Mouse (Mus musculus) cortical plate, adult 2 months (tissue): Measurements from ENCODE around the gene Pid1. TPM values are rescaled to one million over a fixed set of nuclear protein-coding genes. Genes with fewer than 3 reads are reported as not detected.

Source experiments
- H3K27ac ChIP-seq: fragments of 200-500 bp; 2 replicates; pipeline ENCODE4 v1.5.1; 2012; ENCODE audit warnings: low read length, control low read depth, inconsistent platforms; ENCODE audit not compliant: insufficient read depth
- H3K4me1 ChIP-seq: fragments of 200-500 bp; 2 replicates; pipeline ENCODE4 v1.6.1; 2011; ENCODE audit warnings: low read length; ENCODE audit not compliant: control insufficient read depth, insufficient read depth
- H3K4me3 ChIP-seq: fragments of 200-500 bp; 2 replicates; pipeline ENCODE4 v1.5.1; 2011; ENCODE audit warnings: mild to moderate bottlenecking, low read length, control low read depth; ENCODE audit not compliant: insufficient read depth
- CTCF ChIP-seq: fragments of 200-500 bp; IDR thresholded peaks from 2 replicates; pipeline ENCODE4 v1.5.1; 2011; ENCODE audit warnings: mild to moderate bottlenecking, control low read depth, low read length; ENCODE audit not compliant: insufficient read depth; ENCODE audit errors: extremely low read depth
- POLR2A ChIP-seq: fragments of 200-500 bp; IDR thresholded peaks from 2 replicates; pipeline ENCODE4 v1.6.1; 2011; ENCODE audit warnings: mild to moderate bottlenecking, low read length, control low read depth; ENCODE audit not compliant: insufficient read depth; ENCODE audit errors: extremely low read depth
- polyA plus RNA-seq: library from polyadenylated mRNA; depleted of rRNA; stranded (reverse); fragments of >200 nt; gene quantifications from 2 replicates; pipeline ENCODE4 v1.2.3, GENCODE M21; 2012

The Pid1 gene
- polyA plus RNA-seq, 1 experiment = 22.3 TPM

DNA sequence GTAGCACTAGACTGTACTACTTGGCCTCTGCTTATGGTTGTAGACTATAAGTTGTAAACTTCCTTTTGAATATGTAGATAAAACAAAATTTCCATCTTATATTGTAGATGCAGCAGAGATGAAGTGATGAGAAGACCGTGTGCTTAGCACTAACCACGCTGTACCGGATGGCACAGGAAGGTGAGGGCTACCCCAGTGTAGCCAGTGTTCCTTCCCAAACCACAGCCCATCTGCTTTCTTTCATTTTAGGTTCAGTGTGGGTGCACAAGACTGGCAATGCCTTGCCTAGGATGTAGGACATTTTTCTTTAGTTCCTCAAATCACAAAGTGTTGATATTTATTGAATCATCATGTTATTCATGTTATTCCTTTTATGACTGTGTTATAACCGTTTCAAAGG lies 160.5 kb downstream of the Pid1 start:
- Histone ChIP-seq H3K4me3 (no peak overlapping the region), H3K27ac (no peak overlapping the region)
- no peak for TF ChIP-seq CTCF
- TF ChIP-seq POLR2A = no peak

GRCm38 (mm10) chr1:84199890-84200289 lies 164.1 kb downstream of the Pid1 start:
- no peaks in the 10 kb centered on the region for H3K4me1 ChIP-seq
- H3K27ac ChIP-seq = no peak overlapping the region
- TF ChIP-seq POLR2A (no peak), CTCF (no peak)
- H3K4me3 ChIP-seq = no peak overlapping the region

More for the DNA sequence above, 160.5 kb downstream of the Pid1 start:
- H3K4me1 ChIP-seq = no peaks in the 10 kb centered on the region

DNA sequence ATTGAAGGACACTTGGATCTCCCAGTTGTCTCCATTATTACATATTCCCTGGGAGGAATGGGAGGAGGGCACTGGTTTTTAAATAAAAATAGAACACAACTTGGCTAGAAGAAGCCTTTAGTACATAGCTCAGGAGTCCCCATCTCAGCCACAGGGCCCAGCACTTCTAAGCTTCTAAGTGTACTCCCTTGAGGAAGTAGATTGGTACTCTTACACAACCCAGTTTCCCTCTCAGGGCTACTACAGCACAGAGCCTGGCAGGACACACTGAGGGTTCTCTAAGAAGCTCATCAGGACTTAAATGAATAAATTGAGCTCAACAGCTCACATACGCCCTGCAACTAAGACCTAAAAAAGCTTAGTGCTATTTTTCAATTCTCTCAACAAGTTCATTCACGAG lies 165.1 kb downstream of the Pid1 start:
- H3K4me3 ChIP-seq = no peak overlapping the region
- no peaks in the 10 kb centered on the region for H3K4me1 ChIP-seq
- TF ChIP-seq POLR2A (no peak), CTCF (no peak)
- H3K27ac ChIP-seq = no peak overlapping the region

DNA sequence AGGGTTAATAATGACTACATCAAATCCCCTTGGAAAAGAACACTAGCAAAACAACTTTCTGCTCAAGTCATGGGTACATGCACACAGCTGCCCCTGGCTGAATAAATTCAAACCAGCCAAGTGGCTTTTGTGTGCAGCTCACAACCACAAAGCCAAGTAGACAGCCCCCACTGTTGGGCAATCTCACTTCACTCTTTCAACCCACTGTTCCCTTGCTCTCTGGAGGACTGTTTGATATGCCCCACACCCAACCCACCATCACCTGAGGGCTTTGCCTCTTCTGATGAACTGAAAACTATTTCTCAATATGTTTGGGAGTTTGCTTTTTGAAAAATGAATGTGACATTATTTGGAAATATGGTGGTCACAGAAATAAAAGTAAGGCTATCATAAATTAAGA lies 171.8 kb downstream of the Pid1 start:
- no peak for TF ChIP-seq POLR2A
- TF ChIP-seq CTCF = no peak

DNA sequence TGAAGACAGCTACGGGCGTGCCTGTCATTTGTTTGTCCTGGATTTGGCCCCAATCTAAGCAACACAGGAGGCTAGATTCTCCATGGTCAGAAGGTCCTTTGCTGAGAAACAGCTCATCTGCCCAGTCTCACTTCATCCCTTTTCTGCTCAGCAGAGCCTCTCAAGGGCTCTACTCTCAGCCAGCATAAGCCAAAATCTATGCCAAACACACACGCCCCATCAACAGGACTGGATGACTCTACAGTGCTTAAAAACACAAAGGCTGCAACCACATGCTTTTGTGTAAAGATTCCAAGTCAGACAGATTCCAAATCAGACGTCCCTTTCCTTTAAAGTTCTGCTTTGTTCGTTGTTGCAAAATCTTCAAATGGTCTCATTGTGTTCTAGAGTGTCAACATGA lies 174.5 kb downstream of the Pid1 start:
- H3K4me1 ChIP-seq = no peaks in the 10 kb centered on the region
- TF ChIP-seq POLR2A (no peak), CTCF (no peak)
- no peak overlapping the region for H3K4me3 ChIP-seq
- H3K27ac ChIP-seq = no peak overlapping the region

More for the DNA sequence above, 171.8 kb downstream of the Pid1 start:
- Histone ChIP-seq H3K4me3 (no peak overlapping the region), H3K4me1 (no peaks in the 10 kb centered on the region), H3K27ac (no peak overlapping the region)

DNA sequence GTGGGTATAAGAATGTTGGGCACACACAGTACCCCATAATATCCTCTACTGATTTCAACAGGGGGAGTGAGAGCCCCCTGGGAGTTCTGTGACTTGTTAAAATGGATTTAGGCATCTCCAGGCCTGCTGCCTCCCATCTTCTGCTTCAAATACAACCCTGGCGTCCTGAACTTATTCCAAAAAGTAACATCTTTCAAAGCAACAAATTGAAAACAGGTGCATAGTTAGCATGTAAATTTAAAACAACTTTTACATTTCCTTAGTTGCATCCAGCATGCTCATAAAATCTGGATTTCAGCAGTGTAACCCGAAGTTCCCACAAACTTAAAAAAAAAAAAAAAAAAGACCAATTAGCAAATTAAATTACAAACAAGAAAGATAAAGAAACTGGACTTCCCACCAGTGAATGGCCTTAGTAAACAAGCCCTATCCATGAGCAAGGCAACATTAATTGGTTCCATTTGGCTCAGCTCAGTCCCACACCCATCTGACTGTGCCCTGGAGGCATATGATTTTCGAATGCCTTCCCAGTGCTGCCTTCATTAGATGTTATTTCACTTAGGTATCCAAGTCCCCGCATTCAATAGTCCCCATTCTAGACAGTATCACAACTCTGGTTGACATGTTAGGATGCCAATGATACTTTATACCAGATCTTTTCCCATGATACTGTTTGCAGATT lies 177.1 kb downstream of the Pid1 start:
- Histone ChIP-seq H3K4me1 (no peaks in the 10 kb centered on the region), H3K27ac (no peak overlapping the region), H3K4me3 (no peak overlapping the region)
- TF ChIP-seq CTCF (no peak), POLR2A (no peak)

DNA sequence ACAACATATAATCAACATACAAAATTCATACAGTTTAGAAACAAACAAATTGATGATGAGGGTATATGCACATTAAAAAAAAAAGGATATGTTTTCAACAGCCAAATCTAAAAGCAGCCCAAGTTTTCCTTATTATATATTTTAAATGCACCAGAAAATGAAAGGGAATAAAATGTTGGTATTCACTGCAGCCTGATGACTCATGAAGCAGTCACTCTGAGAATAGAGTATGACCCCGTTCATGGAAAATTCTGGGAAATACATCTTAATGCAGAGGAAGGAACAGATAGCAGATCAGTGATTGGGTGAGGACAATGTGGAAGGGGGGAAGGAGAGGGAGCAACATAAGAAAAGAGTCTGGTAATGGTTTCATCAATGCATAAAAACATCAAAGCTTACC lies 186.3 kb downstream of the Pid1 start:
- Histone ChIP-seq H3K4me3 (no peak overlapping the region), H3K27ac (no peak overlapping the region), H3K4me1 (peaks cover 5% of the 10 kb centered on the region)
- TF ChIP-seq CTCF = no peak
- no peak for TF ChIP-seq POLR2A

DNA sequence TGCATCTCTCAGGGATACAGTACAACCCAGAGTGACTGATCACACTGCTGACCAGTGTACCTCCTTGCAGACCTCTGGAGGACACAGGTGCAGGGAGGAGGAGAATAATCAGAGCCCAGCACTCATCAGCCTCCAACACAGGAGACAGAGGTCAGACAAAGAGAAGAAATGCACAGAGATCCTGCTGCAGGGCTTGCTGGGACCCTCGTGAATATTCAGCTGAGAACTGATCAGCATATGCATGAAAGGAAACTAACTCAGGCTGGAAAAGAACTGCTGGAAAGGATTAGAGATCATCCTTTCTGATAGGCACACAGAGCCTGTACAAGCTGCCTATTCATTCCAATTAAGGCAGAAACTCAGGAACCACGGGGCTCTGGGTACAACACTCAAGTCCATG lies 186.9 kb downstream of the Pid1 start:
- Histone ChIP-seq H3K4me1 (peaks cover 6% of the 10 kb centered on the region), H3K27ac (no peak overlapping the region), H3K4me3 (no peak overlapping the region)
- no peak for TF ChIP-seq POLR2A
- no peak for TF ChIP-seq CTCF

DNA sequence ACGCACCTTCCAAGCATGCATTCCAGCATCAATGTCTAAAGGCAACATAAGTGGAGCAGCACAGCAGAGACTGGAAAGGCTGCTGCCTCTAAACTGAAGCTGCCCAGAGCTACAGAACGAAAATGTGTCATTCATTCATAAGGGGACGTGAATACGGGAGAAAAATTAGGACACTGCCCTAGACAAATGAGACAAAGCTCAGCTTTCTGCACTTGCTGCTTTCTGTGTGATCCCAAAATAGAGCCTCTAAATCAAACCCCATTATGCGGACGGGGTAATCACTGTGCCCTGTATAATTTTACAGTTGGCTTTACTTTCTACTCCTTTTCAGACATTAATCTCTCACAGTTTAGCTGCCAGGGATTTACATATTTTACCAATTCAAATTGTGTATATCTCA lies 191.0 kb downstream of the Pid1 start:
- TF ChIP-seq POLR2A (no peak), CTCF (no peak)
- no peak overlapping the region for H3K27ac ChIP-seq
- H3K4me1 ChIP-seq = peaks cover 6% of the 10 kb centered on the region
- H3K4me3 ChIP-seq = no peak overlapping the region

GRCm38 (mm10) chr1:84157790-84158189 lies 206.2 kb downstream of the Pid1 start:
- TF ChIP-seq POLR2A (no peak), CTCF (no peak)
- no peaks in the 10 kb centered on the region for H3K4me1 ChIP-seq
- no peak overlapping the region for H3K4me3 ChIP-seq
- H3K27ac ChIP-seq = no peak overlapping the region
